ENCODE assay signal across 1 mouse cellular context in genomic region chr4:134939900-134940299, GRCm38 (mm10).
TF ChIP-seq lines count a peak whose summit lies in the region.

No protein-coding gene starts in this region.

TF ChIP-seq in MEL, 35 proteins besides CTCF, POLR2A, EP300 and RAD21:
- TF ChIP-seq MAFK (IDR thresholded peaks at IDR 0.05; ENCODE audit: borderline replicate concordance, low read depth, low read length), result no peak
- peak; percentile 74 for TF ChIP-seq ZNF384 (IDR thresholded peaks at IDR 0.05; ENCODE audit: low read depth, low read length)
- no peak for TF ChIP-seq POLR2AphosphoS2 (IDR thresholded peaks at IDR 0.05; ENCODE audit: low read length)
